Mouse (Mus musculus) forebrain, embryonic 14.5 days (tissue): Measurements from ENCODE around the gene Vmn2r51. TPM values are rescaled to one million over a fixed set of nuclear protein-coding genes. Genes with fewer than 3 reads are reported as not detected.
"Not testable (repeated sequence)": the region's sequence is repeated elsewhere in the genome, so short reads cannot be mapped to it uniquely, and the experiment has no call there.

Source experiments
- ATAC-seq: fragments of 200-750 bp; cut with Nextera tagmentation; 2 replicates; pipeline ENCODE4 v1.8.0; 2017; ENCODE audit warnings: mild to moderate bottlenecking, moderate library complexity
- DNase-seq: peaks from one replicate; pipeline ENCODE4 v3.0.0-alpha.2; 2015; ENCODE audit warnings: low spot score
- H3K27ac ChIP-seq: fragments of 300-500 bp; sonication (generic); 2 replicates; pipeline ENCODE4 v1.5.1; 2014; ENCODE audit warnings: low read depth, mild to moderate bottlenecking, control low read depth, low read length, moderate library complexity
- H3K27me3 ChIP-seq: fragments of 300-500 bp; sonication (generic); replicated peaks from 2 replicates; pipeline ENCODE4 v1.6.1; 2014; ENCODE audit warnings: low read length, control low read depth, mixed read lengths; ENCODE audit not compliant: control insufficient read depth, insufficient read depth
- H3K36me3 ChIP-seq: fragments of 300-500 bp; sonication (generic); 2 replicates; pipeline ENCODE4 v1.6.1; 2014; ENCODE audit warnings: low read length, control low read depth; ENCODE audit not compliant: control insufficient read depth, insufficient read depth
- H3K4me1 ChIP-seq: fragments of 300-500 bp; sonication (generic); 2 replicates; pipeline ENCODE4 v1.6.1; 2014; ENCODE audit warnings: antibody characterized with exemption, low read length, control low read depth; ENCODE audit not compliant: control insufficient read depth, insufficient read depth
- H3K4me2 ChIP-seq: fragments of 300-500 bp; sonication (generic); 2 replicates; pipeline ENCODE4 v1.6.1; 2014; ENCODE audit warnings: mild to moderate bottlenecking, control low read depth, low read length
- H3K4me3 ChIP-seq: fragments of 300-500 bp; sonication (generic); 2 replicates; pipeline ENCODE4 v1.5.1; 2014; ENCODE audit warnings: low read depth, low read length, control low read depth
- H3K9ac ChIP-seq: fragments of 300-500 bp; sonication (generic); 2 replicates; pipeline ENCODE4 v1.6.1; 2014; ENCODE audit warnings: mild to moderate bottlenecking, low read length, control low read depth, moderate library complexity
- H3K9me3 ChIP-seq: fragments of 300-500 bp; sonication (generic); replicated peaks from 2 replicates; pipeline ENCODE4 v1.6.1; 2016; ENCODE audit warnings: low read length, control low read depth, mixed read lengths; ENCODE audit not compliant: control insufficient read depth
- WGBS: fragments of 180-500 bp; shearing (Covaris S2); extraction: QIAGEN DNeasy Blood & Tissue Kit; methylation state at CpG from one replicate; pipeline ENCODE4 v1.1.7; 2014; 5-methylcytosine and 5-hydroxymethylcytosine counted together
- polyA plus RNA-seq: library from polyadenylated mRNA; unstranded; fragments of >200 nt; fragmentation: Nextera tagmentation; extraction: Ambion mirVana; gene quantifications from 2 replicates; pipeline ENCODE4 v1.2.1, GENCODE M21; 2014

Gene Vmn2r51
- polyA plus RNA-seq = not detected in 2 replicates

DNA sequence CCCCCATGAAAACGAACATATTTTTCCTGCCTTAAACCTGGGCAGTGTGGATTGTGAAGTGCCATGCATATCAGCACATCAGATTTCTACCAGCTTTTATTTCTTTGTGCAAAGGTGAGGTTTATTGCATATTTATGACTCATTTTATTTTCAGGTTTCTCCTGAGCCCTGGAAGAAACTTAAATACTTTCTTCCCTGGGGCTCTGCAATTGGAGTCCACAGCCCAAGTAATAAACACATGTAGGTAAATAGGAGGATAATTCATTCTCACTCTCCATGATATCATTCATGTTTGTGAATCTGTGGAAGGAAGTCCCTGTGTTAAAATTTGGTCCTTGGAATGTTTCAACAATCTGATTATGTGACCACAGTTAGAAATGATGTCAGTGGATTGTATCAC, at the start of gene Vmn2r51:
Gene Vmn2r51 (minus strand): TSS at position 101 of the 400 bp plus-strand sequence.
- 43% methylated on average over 1 of the region's 1 CpGs for WGBS
- H3K9me3 ChIP-seq = not testable (repeated sequence)

DNA sequence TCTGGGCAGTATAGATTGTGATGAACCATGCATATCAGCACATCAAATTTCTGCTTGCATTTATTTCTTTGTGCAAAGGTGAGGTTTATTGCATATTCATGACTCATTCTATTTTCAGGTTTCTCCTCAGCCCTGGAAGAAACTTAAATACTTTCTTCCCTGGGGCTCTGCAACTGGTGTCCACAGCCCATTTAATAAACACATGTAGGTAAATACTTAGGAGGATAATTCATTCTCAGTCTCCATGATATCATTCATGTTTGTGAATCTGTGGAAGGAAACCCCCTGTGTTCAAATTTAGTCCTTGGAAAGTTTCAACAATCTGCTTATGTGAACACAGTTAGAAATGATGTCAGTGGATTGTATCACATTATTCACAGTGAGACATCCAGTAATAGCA, 52.3 kb downstream of the Vmn2r51 start, which contains the start of gene Vmn2r50:
Gene Vmn2r50 (minus strand): TSS at position 101 of the 400 bp plus-strand sequence.
- H3K27ac ChIP-seq, H3K4me1 ChIP-seq, DNase-seq, H3K9me3 ChIP-seq, H3K4me3 ChIP-seq, H3K4me2 ChIP-seq, ATAC-seq, H3K27me3 ChIP-seq, H3K9ac ChIP-seq, H3K36me3 ChIP-seq: not testable (repeated sequence)

More for the DNA sequence above, at the start of gene Vmn2r51:
- ATAC-seq, H3K9ac ChIP-seq, H3K4me2 ChIP-seq, H3K27me3 ChIP-seq, H3K4me3 ChIP-seq, H3K27ac ChIP-seq, H3K4me1 ChIP-seq, H3K36me3 ChIP-seq, DNase-seq: not testable (repeated sequence)

Other genes with a start within 250 kb of the Vmn2r51 start
- not detected in 2 replicates for gene Vmn2r48, start 152.2 kb downstream of the Vmn2r51 start, polyA plus RNA-seq
- not detected in 2 replicates for gene Vmn2r49, start 113.5 kb downstream of the Vmn2r51 start, polyA plus RNA-seq
- gene Vmn2r50, start 52.4 kb downstream of the Vmn2r51 start, polyA plus RNA-seq = not detected in 2 replicates
- gene Vmn2r52, start 70.8 kb upstream of the Vmn2r51 start, polyA plus RNA-seq = not detected in 2 replicates
- not detected in 2 replicates for gene Vmn1r66, start 172.3 kb upstream of the Vmn2r51 start, polyA plus RNA-seq